ENCODE assay signal across 8 mouse cellular contexts in genomic region chr1:143777558-143778218, GRCm38 (mm10). TPM values are rescaled to one million over a fixed set of nuclear protein-coding genes. Genes with fewer than 3 reads are reported as not detected.
DNase-seq lines count a peak whose midpoint lies in the region; ATAC-seq and TF ChIP-seq lines count a peak whose summit lies in the region.

No protein-coding gene starts in this region.

- H3K36me3 ChIP-seq in kidney, embryonic 14.5 days (ENCODE audit: control insufficient read depth, insufficient read depth, low read length), result no peaks in the 10 kb centered on the region
- H3K36me3 ChIP-seq in G1E (replicated peaks), result peaks cover 26% of the 10 kb centered on the region
- no peaks in the 10 kb centered on the region for H3K36me3 ChIP-seq in embryonic facial prominence, embryonic 13.5 days
- H3K36me3 ChIP-seq in midbrain, embryonic 10.5 days, result peaks cover 12% of the 10 kb centered on the region; the same call in 1 of the 2 replicates

- WGBS in kidney, embryonic 14.5 days, result under 1% methylated on average over 38 of the region's 39 CpGs
- under 1% methylated on average over 39 of the region's 39 CpGs for WGBS in embryonic facial prominence, embryonic 13.5 days
- under 1% methylated on average over 34 of the region's 39 CpGs for WGBS in midbrain, embryonic 10.5 days

- H3K4me3 ChIP-seq in kidney, embryonic 14.5 days (ENCODE audit: low read length), result peak overlapping the region; percentile 63
- H3K4me3 ChIP-seq in G1E (ENCODE audit: low read depth, low read length), result peak overlapping the region; percentile 74
- H3K4me3 ChIP-seq in embryonic facial prominence, embryonic 13.5 days, result peak overlapping the region; percentile 89
- peak overlapping the region; percentile 91 for H3K4me3 ChIP-seq in midbrain, embryonic 10.5 days

- DNase-seq in kidney, adult 18-20 months, result no peak
- DNase-seq in G1E (ENCODE audit: low spot score), result peak; percentile 56
- DNase-seq in midbrain, embryonic 10.5 days (ENCODE audit: low spot score), result no peak
- DNase-seq in urinary bladder, postnatal 10 days (ENCODE audit: low spot score), result no peak
- no peak for DNase-seq in cerebellum, postnatal 4 days (ENCODE audit: low spot score in 2 of 2)

- TF ChIP-seq CTCF in G1E (IDR thresholded peaks at IDR 0.05; ENCODE audit: low read depth, low read length), result no peak

- peak overlapping the region; percentile 71 for H3K4me2 ChIP-seq in kidney, embryonic 14.5 days (replicated peaks; ENCODE audit: low read depth, low read length)
- peak overlapping the region; percentile 87 for H3K4me2 ChIP-seq in embryonic facial prominence, embryonic 13.5 days

- no peaks in the 10 kb centered on the region for H3K27me3 ChIP-seq in kidney, embryonic 14.5 days (ENCODE audit: control insufficient read depth, insufficient read depth, low read length)
- no peaks in the 10 kb centered on the region for H3K27me3 ChIP-seq in G1E (ENCODE audit: insufficient read depth, low read length)
- H3K27me3 ChIP-seq in embryonic facial prominence, embryonic 13.5 days, result no peaks in the 10 kb centered on the region
- H3K27me3 ChIP-seq in midbrain, embryonic 10.5 days (ENCODE audit: low read depth, poor library complexity, severe bottlenecking), result no peaks in the 10 kb centered on the region

- H3K4me1 ChIP-seq in kidney, embryonic 14.5 days (ENCODE audit: control insufficient read depth, insufficient read depth, low read length), result peaks cover 9% of the 10 kb centered on the region
- H3K4me1 ChIP-seq in G1E (ENCODE audit: insufficient read depth, low read depth, low read length), result peaks cover 51% of the 10 kb centered on the region
- H3K4me1 ChIP-seq in embryonic facial prominence, embryonic 13.5 days, result peaks cover 11% of the 10 kb centered on the region
- H3K4me1 ChIP-seq in midbrain, embryonic 10.5 days, result peaks cover 35% of the 10 kb centered on the region

- peak; percentile 60 for ATAC-seq in kidney, embryonic 14.5 days (ENCODE audit: low FRiP score, low TSS enrichment)
- peak; percentile 19 for ATAC-seq in G1E (ENCODE audit: extremely low read depth, insufficient number of reproducible peaks, low FRiP score, poor library complexity, severe bottlenecking)
- peak; percentile 28 for ATAC-seq in embryonic facial prominence, embryonic 13.5 days (ENCODE audit: insufficient number of reproducible peaks, insufficient read depth, low FRiP score, low TSS enrichment, low read depth)
- ATAC-seq in inflammation-experienced regulatory T-cells, adult 6 months, result peak; percentile 23

- peak overlapping the region; percentile 79 for H3K9ac ChIP-seq in kidney, embryonic 14.5 days (ENCODE audit: low read depth, low read length)
- peak overlapping the region; percentile 90 for H3K9ac ChIP-seq in embryonic facial prominence, embryonic 13.5 days

- H3K27ac ChIP-seq in kidney, embryonic 14.5 days (ENCODE audit: low read depth, low read length), result peak overlapping the region; percentile 34; the same call in 1 of the 2 replicates
- H3K27ac ChIP-seq in embryonic facial prominence, embryonic 13.5 days, result peak overlapping the region; percentile 57
- H3K27ac ChIP-seq in midbrain, embryonic 10.5 days (replicated peaks), result peak overlapping the region; percentile 92

- no peaks in the 10 kb centered on the region for H3K9me3 ChIP-seq in kidney, embryonic 14.5 days (ENCODE audit: control insufficient read depth, low read length)
- no peaks in the 10 kb centered on the region for H3K9me3 ChIP-seq in G1E (replicated peaks)
- no peaks in the 10 kb centered on the region for H3K9me3 ChIP-seq in embryonic facial prominence, embryonic 13.5 days
- no peaks in the 10 kb centered on the region for H3K9me3 ChIP-seq in midbrain, embryonic 10.5 days (replicated peaks)

RNA-seq across cellular contexts. Expression of gene Uchl5, which starts 0.6 kb away (rescaled TPM):
- polyA plus RNA-seq in kidney, embryonic 14.5 days (2014; fragmentation: Nextera tagmentation; extraction: Ambion mirVana), result 87.0 and 102 TPM in 2 replicates
- 171 and 188 TPM in 2 replicates for total RNA-seq in G1E (2014; fragmentation: Nextera tagmentation)
- 165 and 220 TPM in 2 replicates for total RNA-seq in G1E (2017)
- polyA plus RNA-seq in G1E (2012), result 206 and 243 TPM in 2 replicates
- 90.9 and 94.8 TPM in 2 replicates for polyA plus RNA-seq in embryonic facial prominence, embryonic 13.5 days (2015; fragmentation: Nextera tagmentation; extraction: Ambion mirVana)
- polyA plus RNA-seq in inflammation-experienced regulatory T-cells, adult 6 months (2017; shearing (Covaris generic)), result 10 to 100 TPM; 49.2 to 94.0 (median 74.1) TPM
- polyA plus RNA-seq in midbrain, embryonic 10.5 days (2016; fragmentation: Nextera tagmentation; extraction: Ambion mirVana), result 102 and 116 TPM in 2 replicates

RNA-seq across cellular contexts. Expression of gene Trove2, which starts 0.8 kb away (rescaled TPM):
- polyA plus RNA-seq in kidney, embryonic 14.5 days (2014; fragmentation: Nextera tagmentation; extraction: Ambion mirVana), result 11.3 and 17.4 TPM in 2 replicates
- total RNA-seq in G1E (2014; fragmentation: Nextera tagmentation) (9.9 and 11.6 TPM in 2 replicates), G1E (2017) (13.2 and 14.2 TPM in 2 replicates)
- 0.21 and 0.25 TPM in 2 replicates for polyA plus RNA-seq in G1E (2012)
- 25.9 and 30.3 TPM in 2 replicates for polyA plus RNA-seq in embryonic facial prominence, embryonic 13.5 days (2015; fragmentation: Nextera tagmentation; extraction: Ambion mirVana)
- 1 to 10 TPM; 4.6 to 6.5 (median 4.7) TPM for polyA plus RNA-seq in inflammation-experienced regulatory T-cells, adult 6 months (2017; shearing (Covaris generic))
- polyA plus RNA-seq in midbrain, embryonic 10.5 days (2016; fragmentation: Nextera tagmentation; extraction: Ambion mirVana), result 33.8 and 43.8 TPM in 2 replicates

Comparison
In these comparisons a context has a peak if more than half of its experiments do, and no peak if none do; other contexts are left out.
1. H3K27ac ChIP-seq: peak in every context shown above with its lines; median percentile 92 in midbrain, embryonic 10.5 days; 57 in embryonic facial prominence, embryonic 13.5 days; 34 in kidney, embryonic 14.5 days.